Mouse (Mus musculus) midbrain, postnatal 0 days (tissue): ENCODE data around the gene Phf21b. TPM values are rescaled to one million over a fixed set of nuclear protein-coding genes. Genes with fewer than 3 reads are reported as not detected.
A peak's percentile ranks its signal among the peaks of the same experiment; 100 is the strongest.

Experiments
- ATAC-seq: fragments of 200-750 bp; cut with Nextera tagmentation; 2 replicates; pipeline ENCODE4 v1.8.0; 2017; ENCODE audit warnings: moderate number of reproducible peaks, mild to moderate bottlenecking, moderate TSS enrichment, moderate library complexity; ENCODE audit not compliant: low FRiP score
- DNase-seq: peaks from one replicate; pipeline ENCODE4 v3.0.0-alpha.2; 2015; ENCODE audit warnings: low spot score
- H3K27ac ChIP-seq: fragments of 300-500 bp; sonication (generic); 2 replicates; pipeline ENCODE4 v1.5.1; 2014; ENCODE audit warnings: low read depth, mild to moderate bottlenecking, low read length, mixed read lengths
- H3K27me3 ChIP-seq: fragments of 300-500 bp; sonication (generic); 2 replicates; pipeline ENCODE4 v1.6.1; 2014; ENCODE audit warnings: low read length, control low read depth, mixed read lengths; ENCODE audit not compliant: insufficient read depth
- H3K36me3 ChIP-seq: fragments of 300-500 bp; sonication (generic); 2 replicates; pipeline ENCODE4 v1.6.1; 2014; ENCODE audit warnings: low read length, control low read depth, mixed read lengths; ENCODE audit not compliant: insufficient read depth
- H3K4me1 ChIP-seq: fragments of 300-500 bp; sonication (generic); 2 replicates; pipeline ENCODE4 v1.6.1; 2014; ENCODE audit warnings: mild to moderate bottlenecking, control low read depth, antibody characterized with exemption, low read length, mixed read lengths; ENCODE audit not compliant: insufficient read depth
- H3K4me2 ChIP-seq: fragments of 300-500 bp; sonication (generic); 2 replicates; pipeline ENCODE4 v1.6.1; 2014; ENCODE audit warnings: low read depth, mild to moderate bottlenecking, low read length, mixed read lengths; ENCODE audit not compliant: poor library complexity, severe bottlenecking
- H3K4me3 ChIP-seq: fragments of 300-500 bp; sonication (generic); 2 replicates; pipeline ENCODE4 v1.5.1; 2014; ENCODE audit warnings: low read depth, mild to moderate bottlenecking, low read length, moderate library complexity
- H3K9ac ChIP-seq: fragments of 300-500 bp; sonication (generic); replicated peaks from 2 replicates; pipeline ENCODE4 v1.6.1; 2014; ENCODE audit warnings: mild to moderate bottlenecking, low read length, moderate library complexity, mixed read lengths; ENCODE audit not compliant: poor library complexity, severe bottlenecking
- H3K9me3 ChIP-seq: fragments of 300-500 bp; sonication (generic); 2 replicates; pipeline ENCODE4 v1.6.1; 2016; ENCODE audit warnings: low read length, control low read depth
- CTCF ChIP-seq: IDR thresholded peaks from 2 replicates; pipeline ENCODE4 v1.5.1; 2016; ENCODE audit warnings: antibody characterized with exemption, mild to moderate bottlenecking
- WGBS: fragments of 180-500 bp; shearing (Covaris S2); extraction: QIAGEN DNeasy Blood & Tissue Kit; methylation state at CpG from one replicate; pipeline ENCODE4 v1.1.7; 2014; 5-methylcytosine and 5-hydroxymethylcytosine counted together
- polyA plus RNA-seq: library from polyadenylated mRNA; unstranded; fragments of >200 nt; fragmentation: Nextera tagmentation; extraction: Ambion mirVana; gene quantifications from 2 replicates; pipeline ENCODE4 v1.2.1, GENCODE M21; 2015
- total RNA-seq: library from RNA; depleted of rRNA; stranded (reverse); fragments of >200 nt; gene quantifications from 2 replicates; pipeline ENCODE4 v1.2.3, GENCODE M21; 2014

The Phf21b gene
- total and polyA plus RNA-seq, 2 experiments from 2014 or later: 1.1 to 11.7 TPM

DNA sequence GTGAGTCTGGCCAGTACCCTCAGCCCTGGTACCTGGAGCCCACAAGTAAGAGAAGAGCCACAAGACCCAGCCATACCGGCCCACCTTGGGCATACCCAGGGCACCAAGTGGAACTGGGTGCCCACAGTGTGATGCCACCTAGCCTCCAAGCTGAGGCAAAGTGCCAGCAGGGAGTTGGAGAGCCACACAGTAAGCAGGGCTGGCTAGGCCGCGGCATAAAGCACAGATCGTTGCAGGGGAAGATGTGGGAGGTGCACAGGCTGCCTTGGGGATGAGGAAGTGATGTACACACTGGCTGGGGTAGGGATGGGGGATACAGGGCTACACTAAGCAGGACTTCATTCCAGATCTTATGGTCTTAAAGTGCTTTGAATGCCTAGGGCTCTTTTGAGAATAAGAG, 35.0 kb downstream of the Phf21b start:
- H3K9me3 ChIP-seq: no peaks in the 10 kb centered on the region
- H3K4me3 ChIP-seq: no peak overlapping the region
- no peaks in the 10 kb centered on the region for H3K4me1 ChIP-seq
- 76% methylated on average over 4 of the region's 4 CpGs for WGBS
- H3K27me3 ChIP-seq: no peaks in the 10 kb centered on the region
- no peak for DNase-seq
- no peak for ATAC-seq
- no peak overlapping the region for H3K9ac ChIP-seq
- H3K36me3 ChIP-seq: no peaks in the 10 kb centered on the region
- TF ChIP-seq CTCF: no peak
- H3K4me2 ChIP-seq: no peak overlapping the region
- no peak overlapping the region for H3K27ac ChIP-seq

DNA sequence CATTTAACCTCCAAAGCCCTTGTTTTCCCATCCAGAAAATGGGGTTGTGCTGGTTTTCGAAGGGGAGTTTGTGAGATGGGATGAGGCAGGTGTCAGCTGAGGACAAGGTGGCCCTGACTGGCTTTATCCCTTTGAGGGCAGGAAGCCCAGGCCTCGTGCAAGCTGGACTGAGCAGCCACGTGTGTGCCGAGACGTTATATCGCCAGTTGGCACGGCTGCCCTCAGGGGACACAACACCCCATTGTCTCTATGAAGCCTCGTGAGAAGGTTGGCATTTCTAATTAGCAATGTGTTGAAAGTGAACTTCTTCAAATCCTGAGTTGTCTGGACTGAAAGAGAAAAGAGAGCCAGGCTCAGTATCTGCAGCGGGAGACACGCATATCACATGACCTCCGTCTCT, 37.6 kb downstream of the Phf21b start:
- no peaks in the 10 kb centered on the region for H3K9me3 ChIP-seq
- H3K4me1 ChIP-seq: peaks cover 7% of the 10 kb centered on the region; the same call in 1 of the 2 replicates
- 65% methylated on average over 11 of the region's 11 CpGs for WGBS
- H3K36me3 ChIP-seq: no peaks in the 10 kb centered on the region
- no peak overlapping the region for H3K4me2 ChIP-seq
- DNase-seq: peak; percentile 40
- no peak for ATAC-seq
- H3K9ac ChIP-seq: no peak overlapping the region
- H3K27me3 ChIP-seq: no peaks in the 10 kb centered on the region
- TF ChIP-seq CTCF: no peak
- no peak overlapping the region for H3K27ac ChIP-seq
- no peak overlapping the region for H3K4me3 ChIP-seq

DNA sequence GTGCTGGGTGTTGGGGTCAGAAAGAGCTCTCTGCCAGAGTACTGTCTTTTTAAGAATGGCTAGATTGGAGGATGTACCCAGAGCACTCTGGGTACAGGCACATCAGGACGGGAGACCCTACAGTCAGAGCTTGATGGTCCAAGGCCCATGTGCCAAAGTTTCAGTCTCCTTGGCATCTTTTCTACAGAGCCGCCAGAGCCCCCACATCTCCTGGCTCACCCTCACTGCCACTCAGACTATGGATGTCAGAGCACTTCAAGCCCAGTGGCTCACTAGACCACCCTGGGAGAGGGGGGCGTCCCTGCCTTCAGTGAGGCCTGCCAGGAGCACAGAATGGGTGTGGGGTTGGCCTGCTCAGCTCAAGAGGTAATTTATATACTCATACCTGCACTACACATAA, 38.3 kb downstream of the Phf21b start:
- no peak for TF ChIP-seq CTCF
- no peak overlapping the region; the same call in 1 of the 2 replicates for H3K9ac ChIP-seq
- ATAC-seq (no peak), DNase-seq (peak; percentile 60)
- no peak overlapping the region for H3K4me3 ChIP-seq
- no peak overlapping the region for H3K4me2 ChIP-seq
- no peaks in the 10 kb centered on the region for H3K36me3 ChIP-seq
- 80% methylated on average over 3 of the region's 3 CpGs for WGBS
- H3K27me3 ChIP-seq: no peaks in the 10 kb centered on the region
- no peaks in the 10 kb centered on the region for H3K9me3 ChIP-seq
- peaks cover 12% of the 10 kb centered on the region; the same call in 1 of the 2 replicates for H3K4me1 ChIP-seq
- no peak overlapping the region for H3K27ac ChIP-seq

DNA sequence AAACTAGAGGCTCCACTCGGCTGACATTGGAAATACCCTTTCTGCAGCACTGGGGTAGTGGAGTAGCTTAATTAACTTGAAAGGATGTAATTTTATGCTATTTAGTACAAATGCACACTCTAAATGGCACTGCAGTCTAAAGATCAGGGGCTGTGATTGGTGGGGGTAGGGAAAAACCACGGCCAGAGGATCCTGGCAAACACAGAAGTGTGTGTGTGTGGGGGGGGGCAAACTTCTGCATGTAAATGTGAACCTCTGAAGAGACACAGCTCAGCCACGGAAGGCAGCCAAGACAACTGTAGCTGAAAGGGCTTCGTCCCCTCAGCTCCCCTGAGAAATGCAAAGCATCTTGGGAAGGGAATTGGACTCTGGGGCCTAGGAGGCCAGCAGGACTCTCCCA, 40.7 kb downstream of the Phf21b start:
- ATAC-seq (no peak), DNase-seq (peak; percentile 62)
- Histone ChIP-seq H3K4me2 (no peak overlapping the region), H3K4me3 (no peak overlapping the region), H3K9me3 (no peaks in the 10 kb centered on the region), H3K9ac (no peak overlapping the region), H3K36me3 (no peaks in the 10 kb centered on the region), H3K27me3 (no peaks in the 10 kb centered on the region), H3K27ac (no peak overlapping the region), H3K4me1 (peaks cover 16% of the 10 kb centered on the region)
- no peak for TF ChIP-seq CTCF
- 34% methylated on average over 4 of the region's 4 CpGs for WGBS

DNA sequence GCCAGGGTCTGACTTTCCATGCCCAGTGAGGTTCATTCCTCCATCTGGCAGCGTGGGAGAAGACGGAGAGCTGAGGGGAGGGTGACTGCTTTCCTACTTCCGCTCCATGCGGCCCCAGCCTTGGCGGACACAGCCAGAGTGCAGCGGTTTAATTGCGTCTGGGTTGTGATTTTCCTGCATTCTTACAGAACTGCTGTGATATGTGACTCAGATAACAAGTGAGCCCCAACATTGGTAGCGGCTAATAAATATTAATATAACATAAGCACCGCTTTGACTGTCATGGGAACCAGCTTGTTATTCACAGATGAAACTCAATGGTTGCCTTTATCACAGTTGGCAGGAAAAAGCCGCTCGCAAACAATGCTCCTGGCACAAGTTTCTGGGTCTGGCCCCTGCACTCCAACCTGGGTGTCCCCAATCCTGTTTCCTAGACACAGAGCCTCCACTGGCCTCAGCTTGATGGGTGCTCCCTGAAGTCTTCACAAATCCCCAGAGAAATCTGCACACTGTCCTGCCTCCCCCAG, 43.0 kb downstream of the Phf21b start:
- peaks cover 16% of the 10 kb centered on the region for H3K4me1 ChIP-seq
- no peak overlapping the region for H3K4me3 ChIP-seq
- H3K9me3 ChIP-seq: no peaks in the 10 kb centered on the region
- H3K36me3 ChIP-seq: no peaks in the 10 kb centered on the region
- no peak for TF ChIP-seq CTCF
- peak overlapping the region; percentile 24; the same call in 1 of the 2 replicates for H3K4me2 ChIP-seq
- WGBS: 26% methylated on average over 11 of the region's 11 CpGs
- DNase-seq (peak; percentile 78), ATAC-seq (peak; percentile 61)
- H3K27ac ChIP-seq: peak overlapping the region; percentile 63
- H3K9ac ChIP-seq: no peak overlapping the region
- H3K27me3 ChIP-seq: no peaks in the 10 kb centered on the region

DNA sequence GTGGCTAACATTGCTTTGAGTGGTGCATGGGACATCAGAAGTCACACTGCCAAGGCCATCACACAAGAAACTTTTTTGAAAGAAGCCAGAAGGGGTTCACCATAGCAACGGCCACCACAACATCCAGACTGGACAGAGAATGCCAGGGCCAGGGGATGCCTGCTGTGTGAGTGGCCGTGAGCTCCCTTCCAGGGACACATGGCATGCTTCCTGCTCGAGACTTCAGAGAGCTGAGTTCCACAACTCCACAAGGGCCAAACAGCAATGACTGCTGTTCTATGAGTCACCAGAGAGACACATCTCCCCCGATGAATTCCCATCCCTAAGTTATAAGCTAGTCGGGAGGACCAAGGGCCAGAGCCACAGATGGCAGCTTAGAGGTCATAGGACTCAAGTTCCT, 44.7 kb downstream of the Phf21b start:
- no peaks in the 10 kb centered on the region for H3K27me3 ChIP-seq
- ATAC-seq: no peak
- no peak for TF ChIP-seq CTCF

More for the DNA sequence above, 44.7 kb downstream of the Phf21b start:
- WGBS: 66% methylated on average over 5 of the region's 5 CpGs
- DNase-seq: peak; percentile 47
- H3K27ac ChIP-seq: no peak overlapping the region
- no peaks in the 10 kb centered on the region for H3K9me3 ChIP-seq
- peaks cover 16% of the 10 kb centered on the region for H3K4me1 ChIP-seq
- H3K9ac ChIP-seq: no peak overlapping the region
- H3K36me3 ChIP-seq: no peaks in the 10 kb centered on the region
- no peak overlapping the region for H3K4me3 ChIP-seq
- no peak overlapping the region for H3K4me2 ChIP-seq
